Mouse (Mus musculus) MEL (cell line): Measurements from ENCODE around the gene a. TPM values are rescaled to one million over a fixed set of nuclear protein-coding genes. Genes with fewer than 3 reads are reported as not detected.

Experiments
- DNase-seq: peaks from one replicate; pipeline ENCODE4 v3.0.0; 2011; ENCODE audit warnings: low read depth, low spot score
- H3K27ac ChIP-seq: 2 replicates; pipeline ENCODE4 v1.5.1; 2012; ENCODE audit warnings: low read depth, mild to moderate bottlenecking, control low read depth, low read length, moderate library complexity; ENCODE audit not compliant: control insufficient read depth
- H3K27me3 ChIP-seq, 2 experiments: fragments of 150-350 bp in 1 of 2; sonication (generic) in 1 of 2; 2 replicates each; pipeline ENCODE4 v1.6.1; 2012; ENCODE audit warnings: low read length in 2 of 2, mild to moderate bottlenecking in 2 of 2, improper control_type of control experiment in 1 of 2, moderate library complexity in 1 of 2; ENCODE audit not compliant: insufficient read depth in 2 of 2, control insufficient read depth in 1 of 2
- H3K36me3 ChIP-seq, 2 experiments: 2 replicates each; pipeline ENCODE4 v1.6.1; 2012 to 2014; ENCODE audit warnings: low read length in 2 of 2, improper control_type of control experiment in 1 of 2, inconsistent platforms in 1 of 2, mild to moderate bottlenecking in 1 of 2; ENCODE audit not compliant: insufficient read depth in 2 of 2, control insufficient read depth in 1 of 2
- H3K4me1 ChIP-seq, 2 experiments: fragments of 150-350 bp in 1 of 2; sonication (generic) in 1 of 2; 2 replicates each; pipeline ENCODE4 v1.6.1; 2012; ENCODE audit warnings: low read length in 2 of 2, improper control_type of control experiment in 1 of 2, mild to moderate bottlenecking in 1 of 2; ENCODE audit not compliant: insufficient read depth in 2 of 2, control insufficient read depth in 1 of 2
- H3K4me3 ChIP-seq, 2 experiments: fragments of 150-350 bp in 1 of 2; sonication (generic) in 1 of 2; 2 replicates each; pipeline ENCODE4 v1.5.1; 2012; ENCODE audit warnings: low read depth in 2 of 2, low read length in 2 of 2, mild to moderate bottlenecking in 2 of 2, moderate library complexity in 2 of 2, control low read depth in 1 of 2, improper control_type of control experiment in 1 of 2; ENCODE audit not compliant: control insufficient read depth in 1 of 2, insufficient read depth in 1 of 2
- H3K79me2 ChIP-seq: 2 replicates; pipeline ENCODE4 v1.6.1; 2012; ENCODE audit warnings: mild to moderate bottlenecking, low read length, moderate library complexity; ENCODE audit not compliant: control insufficient read depth, poor library complexity, insufficient read depth
- H3K9ac ChIP-seq: 2 replicates; pipeline ENCODE4 v1.6.1; 2012; ENCODE audit warnings: low read depth, mild to moderate bottlenecking, control low read depth, low read length, moderate library complexity; ENCODE audit not compliant: control insufficient read depth, poor library complexity, severe bottlenecking
- H3K9me3 ChIP-seq: fragments of 150-350 bp; sonication (generic); replicated peaks from 2 replicates; pipeline ENCODE4 v1.6.1; 2012; ENCODE audit warnings: mild to moderate bottlenecking, low read length, improper control_type of control experiment, moderate library complexity; ENCODE audit not compliant: insufficient read depth
- BHLHE40 ChIP-seq: IDR thresholded peaks from 2 replicates; pipeline ENCODE4 v1.6.1; 2012; ENCODE audit warnings: low read depth, mild to moderate bottlenecking, inconsistent platforms, low read length, improper control_type of control experiment, borderline replicate concordance
- CHD1 ChIP-seq: IDR thresholded peaks from 2 replicates; pipeline ENCODE4 v1.6.1; 2012; ENCODE audit warnings: low read depth, mild to moderate bottlenecking, inconsistent platforms, low read length, improper control_type of control experiment
- CHD2 ChIP-seq: IDR thresholded peaks from 2 replicates; pipeline ENCODE4 v1.6.1; 2011; ENCODE audit warnings: low read length, improper control_type of control experiment
- E2F4 ChIP-seq: IDR thresholded peaks from 2 replicates; pipeline ENCODE4 v1.6.1; 2011; ENCODE audit warnings: low read depth, low read length, improper control_type of control experiment, borderline replicate concordance
- ELF1 ChIP-seq: IDR thresholded peaks from 2 replicates; pipeline ENCODE4 v1.6.1; 2014; ENCODE audit warnings: low read depth, mild to moderate bottlenecking, inconsistent platforms, low read length, improper control_type of control experiment, moderate library complexity
- EP300 ChIP-seq, 2 experiments: IDR thresholded peaks; 2 replicates each; pipeline ENCODE4 v1.6.1; 2011; ENCODE audit warnings: improper control_type of control experiment in 2 of 2, low read length in 2 of 2, low read depth in 1 of 2, mild to moderate bottlenecking in 1 of 2
- HCFC1 ChIP-seq: IDR thresholded peaks from 2 replicates; pipeline ENCODE4 v1.6.1; 2012; ENCODE audit warnings: low read depth, mild to moderate bottlenecking, inconsistent platforms, low read length, improper control_type of control experiment, moderate library complexity
- KAT2A ChIP-seq: conservative IDR thresholded peaks from 2 replicates; pipeline ENCODE4 v1.6.1; 2012; ENCODE audit warnings: low read depth, low read length, improper control_type of control experiment, inconsistent platforms
- MAX ChIP-seq: IDR thresholded peaks from 2 replicates; pipeline ENCODE4 v1.6.1; 2011; ENCODE audit warnings: low read length, improper control_type of control experiment
- MAZ ChIP-seq: IDR thresholded peaks from 2 replicates; pipeline ENCODE4 v1.6.1; 2012; ENCODE audit warnings: low read depth, mild to moderate bottlenecking, inconsistent platforms, low read length, improper control_type of control experiment
- MYB ChIP-seq: IDR thresholded peaks from 2 replicates; pipeline ENCODE4 v1.6.1; 2011; ENCODE audit warnings: mild to moderate bottlenecking, low read depth, low read length, improper control_type of control experiment
- NELFE ChIP-seq: IDR thresholded peaks from 2 replicates; pipeline ENCODE4 v1.6.1; 2011; ENCODE audit warnings: low read depth, low read length, improper control_type of control experiment
- NRF1 ChIP-seq: IDR thresholded peaks from 2 replicates; pipeline ENCODE4 v1.6.1; 2014; ENCODE audit warnings: low read depth, mild to moderate bottlenecking, inconsistent platforms, low read length, improper control_type of control experiment, moderate library complexity; ENCODE audit not compliant: poor library complexity, insufficient read depth, severe bottlenecking
- POLR2A ChIP-seq, 2 experiments: IDR thresholded peaks; 2 replicates each; pipeline ENCODE4 v1.6.1; 2011 to 2012; ENCODE audit warnings: low read length in 2 of 2, mild to moderate bottlenecking in 2 of 2, control low read depth in 1 of 2, improper control_type of control experiment in 1 of 2, low read depth in 1 of 2, moderate library complexity in 1 of 2; ENCODE audit not compliant: control insufficient read depth in 1 of 2, insufficient read depth in 1 of 2, poor library complexity in 1 of 2
- RAD21 ChIP-seq: IDR thresholded peaks from 2 replicates; pipeline ENCODE4 v1.6.1; 2011; ENCODE audit warnings: mild to moderate bottlenecking, low read depth, low read length, improper control_type of control experiment
- RCOR1 ChIP-seq: IDR thresholded peaks from 2 replicates; pipeline ENCODE4 v1.6.1; 2012; ENCODE audit warnings: low read depth, mild to moderate bottlenecking, inconsistent platforms, low read length, improper control_type of control experiment
- SIN3A ChIP-seq: IDR thresholded peaks from 2 replicates; pipeline ENCODE4 v1.6.1; 2012; ENCODE audit warnings: low read length, improper control_type of control experiment, inconsistent platforms
- USF2 ChIP-seq, 2 experiments: IDR thresholded peaks; 2 replicates each; pipeline ENCODE4 v1.6.1; 2011 to 2012; ENCODE audit warnings: improper control_type of control experiment in 2 of 2, low read length in 2 of 2, borderline replicate concordance in 1 of 2, inconsistent platforms in 1 of 2, low read depth in 1 of 2, mild to moderate bottlenecking in 1 of 2; ENCODE audit not compliant: insufficient read depth in 1 of 2
- ZC3H11A ChIP-seq: IDR thresholded peaks from 2 replicates; pipeline ENCODE4 v1.6.1; 2012; ENCODE audit warnings: low read depth, mild to moderate bottlenecking, inconsistent platforms, low read length, improper control_type of control experiment
- ZKSCAN1 ChIP-seq: IDR thresholded peaks from 2 replicates; pipeline ENCODE4 v1.6.1; 2012; ENCODE audit warnings: low read depth, mild to moderate bottlenecking, inconsistent platforms, low read length, improper control_type of control experiment, moderate library complexity
- ZMIZ1 ChIP-seq: IDR thresholded peaks from 2 replicates; pipeline ENCODE4 v1.6.1; 2012; ENCODE audit warnings: low read depth, mild to moderate bottlenecking, inconsistent platforms, low read length, improper control_type of control experiment, moderate library complexity
- polyA plus RNA-seq, 2 experiments: library from polyadenylated mRNA; stranded (reverse) in 1 of 2; unstranded in 1 of 2; fragments of >175 nt in 1 of 2; fragments of >200 nt in 1 of 2; gene quantifications; 2 replicates each; pipeline versions ENCODE4 v1.2.1 to v1.2.4; 2012; ENCODE audit warnings: low replicate concordance in 2 of 2, low read depth in 1 of 2; ENCODE audit not compliant: insufficient read length in 2 of 2, insufficient read depth in 1 of 2, missing spikeins in 1 of 2
- total RNA-seq: library from RNA; depleted of rRNA; stranded (reverse); fragments of 300-350 nt; gene quantifications from 2 replicates; pipeline ENCODE4 v1.2.3, GENCODE M21; 2012

The a gene
- total and polyA plus RNA-seq, 3 experiments = not detected

DNA sequence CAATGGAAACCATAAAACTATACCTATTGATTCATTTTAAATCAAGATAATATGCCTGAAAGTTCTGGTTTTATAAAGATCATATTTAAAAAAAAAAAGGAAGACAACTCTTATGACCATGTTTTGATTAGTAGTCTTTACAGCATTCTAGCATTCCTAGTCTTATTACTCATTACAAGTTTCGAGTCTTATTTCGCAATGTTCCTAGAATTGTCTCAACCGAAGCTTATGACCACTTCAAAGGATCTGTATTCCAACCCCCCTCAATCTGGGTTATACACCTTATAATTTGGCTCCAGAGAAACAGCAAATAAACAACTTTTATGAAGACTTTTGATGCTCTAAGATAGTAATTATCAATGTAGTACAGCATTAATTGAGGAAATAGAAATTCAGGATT lies 110.9 kb downstream of the a start:
- Histone ChIP-seq H3K27ac (no peak overlapping the region), H3K4me3 (no peak overlapping the region), H3K9me3 (no peaks in the 10 kb centered on the region), H3K4me1 (no peaks in the 10 kb centered on the region), H3K9ac (no peak overlapping the region), H3K79me2 (no peaks in the 10 kb centered on the region), H3K27me3 (peaks cover 11 to 12% of the 10 kb centered on the region in 2 experiments), H3K36me3 (no peaks in the 10 kb centered on the region)
- DNase-seq = no peak
- TF ChIP-seq EP300 (IDR thresholded peaks at IDR 0.05; ENCODE audit: low read depth in 1 of 2, low read length in 2 of 2) (no peak), USF2 (IDR thresholded peaks at IDR 0.05; ENCODE audit: borderline replicate concordance in 1 of 2, insufficient read depth in 1 of 2, low read depth in 1 of 2, low read length in 2 of 2) (no peak), MAX (no peak), MYB (no peak), CHD1 (no peak), CHD2 (no peak), KAT2A (no peak), E2F4 (no peak), BHLHE40 (no peak), RAD21 (no peak), POLR2A (IDR thresholded peaks at IDR 0.05; ENCODE audit: control insufficient read depth in 1 of 2, insufficient read depth in 1 of 2, low read depth in 1 of 2, low read length in 2 of 2, poor library complexity in 1 of 2) (no peak)

DNA sequence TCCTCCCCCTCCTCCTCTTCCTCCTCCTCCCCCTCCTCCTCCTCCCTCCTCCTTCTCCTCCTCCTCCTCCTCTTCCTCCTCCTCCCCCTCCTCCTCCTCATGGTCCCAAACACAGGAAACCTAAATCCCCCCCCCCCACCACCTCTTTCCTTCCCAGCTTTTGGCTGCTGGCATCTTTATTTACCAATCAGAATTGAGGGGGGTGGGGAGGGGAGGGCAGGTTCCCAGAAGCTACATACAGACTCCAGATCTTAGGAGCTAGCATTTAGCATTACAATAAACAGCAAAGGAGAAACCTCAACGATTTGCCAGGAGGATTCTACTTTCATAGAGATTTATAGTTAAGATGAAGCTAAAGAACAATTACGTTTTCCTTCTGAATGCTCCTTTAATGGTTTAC lies 114.6 kb downstream of the a start:
- no peaks in the 10 kb centered on the region for H3K4me1 ChIP-seq
- H3K9ac ChIP-seq = no peak overlapping the region
- no peaks in the 10 kb centered on the region for H3K79me2 ChIP-seq
- TF ChIP-seq ZKSCAN1 (no peak), ZC3H11A (no peak), RCOR1 (no peak), HCFC1 (no peak), NELFE (no peak), MAZ (no peak), E2F4 (no peak), EP300 (IDR thresholded peaks at IDR 0.05; ENCODE audit: low read depth in 1 of 2, low read length in 2 of 2) (no peak), ZMIZ1 (no peak), BHLHE40 (no peak), SIN3A (no peak), NRF1 (no peak), ELF1 (no peak)
- DNase-seq = no peak
- H3K27ac ChIP-seq = no peak overlapping the region
- no peaks in the 10 kb centered on the region for H3K9me3 ChIP-seq
- no peak overlapping the region for H3K4me3 ChIP-seq
- no peaks in the 10 kb centered on the region for H3K36me3 ChIP-seq
- H3K27me3 ChIP-seq = peaks cover 8 to 11% of the 10 kb centered on the region in 2 experiments
